Mouse (Mus musculus): ENCODE measurements at regions not wholly inside any gene's neighbourhood (a gene's known extent, or its start where the extent isn't known, plus 50 kb on each side); places are given as distances from the start of the nearest gene placed in this dataset.

DNA sequence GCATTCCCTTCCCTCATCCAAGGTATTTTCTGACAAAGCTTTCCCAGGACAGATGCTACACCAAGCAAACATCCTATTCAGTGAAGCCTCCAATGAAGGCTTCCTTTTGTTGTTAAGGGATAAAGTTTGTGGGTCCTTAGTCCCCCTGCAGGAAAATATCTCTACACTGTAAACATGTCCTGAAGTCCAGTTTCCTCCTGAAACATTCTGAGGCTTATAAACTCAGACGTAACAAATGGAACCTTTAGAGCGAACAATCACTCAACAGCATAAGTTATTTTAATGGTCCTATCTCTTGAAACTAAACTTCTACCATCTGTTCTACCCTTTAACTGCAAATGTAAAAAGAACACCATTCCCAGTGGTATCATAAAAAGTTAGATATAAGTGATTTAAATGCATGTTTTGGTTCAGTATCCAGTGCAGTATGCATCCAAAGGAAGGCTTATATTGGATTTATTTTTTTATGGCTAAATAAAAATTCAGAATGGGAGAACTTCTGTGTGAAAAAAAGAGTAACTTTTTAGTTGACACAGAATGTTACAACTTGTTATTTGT, 115.1 kb upstream of the Tapt1 start:
- H3K9ac ChIP-seq (ENCODE audit: low read length) = no peak overlapping the region

DNA sequence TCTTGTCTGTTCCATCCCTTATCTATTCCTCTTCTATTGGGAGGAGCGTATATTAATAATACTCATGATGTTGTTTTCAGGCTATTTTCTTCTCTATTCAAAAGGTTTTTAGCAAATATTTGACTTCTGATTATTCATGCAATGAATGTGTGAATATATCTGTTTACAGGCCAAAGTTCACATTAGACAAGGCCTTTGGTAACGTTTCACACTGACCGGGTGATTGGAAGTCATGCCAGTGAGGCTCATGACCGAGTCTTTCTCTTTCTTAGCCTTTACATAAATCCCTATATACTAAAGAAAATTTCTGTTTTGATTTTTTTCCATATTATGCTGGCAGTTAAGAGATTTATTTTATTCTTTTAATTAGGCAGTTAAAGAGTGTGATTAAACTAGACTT, 112.2 kb upstream of the Tapt1 start:
- Histone ChIP-seq H3K27me3 (ENCODE audit: control insufficient read depth, insufficient read depth, low read length) (no peaks in the 10 kb centered on the region), H3K4me3 (ENCODE audit: low read depth, low read length) (no peak overlapping the region), H3K9ac (ENCODE audit: low read length) (no peak overlapping the region), H3K4me1 (ENCODE audit: control insufficient read depth, insufficient read depth, low read length) (no peaks in the 10 kb centered on the region), H3K36me3 (ENCODE audit: control insufficient read depth, insufficient read depth, low read length) (no peaks in the 10 kb centered on the region), H3K4me2 (no peak overlapping the region), H3K9me3 (ENCODE audit: control insufficient read depth, low read length) (no peaks in the 10 kb centered on the region), H3K27ac (ENCODE audit: low read depth, low read length) (no peak overlapping the region)
- 90% methylated on average over 4 of the region's 4 CpGs for WGBS
- DNase-seq (ENCODE audit: low spot score, missing footprints) (no peak), ATAC-seq (ENCODE audit: low FRiP score) (no peak)

More for the DNA sequence above, 115.1 kb upstream of the Tapt1 start:
- Histone ChIP-seq H3K4me3 (ENCODE audit: low read depth, low read length) (no peak overlapping the region), H3K27ac (ENCODE audit: low read depth, low read length) (no peak overlapping the region), H3K9me3 (ENCODE audit: control insufficient read depth, low read length) (no peaks in the 10 kb centered on the region), H3K36me3 (ENCODE audit: control insufficient read depth, insufficient read depth, low read length) (no peaks in the 10 kb centered on the region), H3K27me3 (ENCODE audit: control insufficient read depth, insufficient read depth, low read length) (no peaks in the 10 kb centered on the region), H3K4me1 (ENCODE audit: control insufficient read depth, insufficient read depth, low read length) (no peaks in the 10 kb centered on the region), H3K4me2 (no peak overlapping the region)
- DNase-seq (ENCODE audit: low spot score, missing footprints) = no peak
- no peak for ATAC-seq (ENCODE audit: low FRiP score)
- WGBS = 95% methylated on average over 2 of the region's 2 CpGs

DNA sequence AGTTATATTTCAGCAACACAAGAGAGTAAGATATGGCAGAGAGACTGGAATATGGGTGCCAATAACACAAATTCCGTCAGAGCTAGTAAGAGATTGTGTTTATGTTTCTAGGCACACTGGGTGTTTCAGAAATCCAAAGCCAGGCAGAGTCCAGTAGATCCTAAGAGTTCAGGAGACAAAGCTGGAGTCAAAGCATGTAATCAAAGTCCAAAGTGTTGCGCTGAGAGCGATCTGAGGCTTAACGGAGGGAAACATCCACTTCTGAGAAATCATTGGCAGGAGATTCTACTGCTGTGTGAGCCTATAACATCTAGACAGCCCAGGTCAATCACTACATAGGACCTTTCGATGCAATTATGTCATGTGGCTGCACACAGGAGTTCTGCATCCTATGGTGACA, 109.3 kb upstream of the Tapt1 start:
- Histone ChIP-seq H3K36me3 (ENCODE audit: control insufficient read depth, insufficient read depth, low read length) (no peaks in the 10 kb centered on the region), H3K4me1 (ENCODE audit: control insufficient read depth, insufficient read depth, low read length) (no peaks in the 10 kb centered on the region), H3K27ac (ENCODE audit: low read depth, low read length) (no peak overlapping the region), H3K4me2 (no peak overlapping the region), H3K4me3 (ENCODE audit: low read depth, low read length) (no peak overlapping the region), H3K9me3 (ENCODE audit: control insufficient read depth, low read length) (no peaks in the 10 kb centered on the region), H3K27me3 (ENCODE audit: control insufficient read depth, insufficient read depth, low read length) (no peaks in the 10 kb centered on the region), H3K9ac (ENCODE audit: low read length) (no peak overlapping the region)
- 90% methylated on average over 5 of the region's 5 CpGs for WGBS
- DNase-seq (ENCODE audit: low spot score, missing footprints) (no peak), ATAC-seq (ENCODE audit: low FRiP score) (no peak)

- H3K4me1 ChIP-seq (ENCODE audit: control insufficient read depth, insufficient read depth, low read length) = no peaks in the 10 kb centered on the region
- no peak overlapping the region for H3K27ac ChIP-seq (ENCODE audit: low read depth, low read length)
- H3K9me3 ChIP-seq (ENCODE audit: control insufficient read depth, low read length) = no peaks in the 10 kb centered on the region
- ATAC-seq (ENCODE audit: low FRiP score) (no peak), DNase-seq (ENCODE audit: low spot score, missing footprints) (no peak)
- H3K4me3 ChIP-seq (ENCODE audit: low read depth, low read length) = no peak overlapping the region
- 97% methylated on average over 1 of the region's 1 CpGs for WGBS
- no peak overlapping the region for H3K9ac ChIP-seq (ENCODE audit: low read length)
- no peak overlapping the region for H3K4me2 ChIP-seq
- H3K36me3 ChIP-seq (ENCODE audit: control insufficient read depth, insufficient read depth, low read length) = no peaks in the 10 kb centered on the region
- H3K27me3 ChIP-seq (ENCODE audit: control insufficient read depth, insufficient read depth, low read length) = no peaks in the 10 kb centered on the region
Observed at GRCm38 (mm10) chr5:44319626-44320025, 93.2 kb upstream of the Tapt1 start.

DNA sequence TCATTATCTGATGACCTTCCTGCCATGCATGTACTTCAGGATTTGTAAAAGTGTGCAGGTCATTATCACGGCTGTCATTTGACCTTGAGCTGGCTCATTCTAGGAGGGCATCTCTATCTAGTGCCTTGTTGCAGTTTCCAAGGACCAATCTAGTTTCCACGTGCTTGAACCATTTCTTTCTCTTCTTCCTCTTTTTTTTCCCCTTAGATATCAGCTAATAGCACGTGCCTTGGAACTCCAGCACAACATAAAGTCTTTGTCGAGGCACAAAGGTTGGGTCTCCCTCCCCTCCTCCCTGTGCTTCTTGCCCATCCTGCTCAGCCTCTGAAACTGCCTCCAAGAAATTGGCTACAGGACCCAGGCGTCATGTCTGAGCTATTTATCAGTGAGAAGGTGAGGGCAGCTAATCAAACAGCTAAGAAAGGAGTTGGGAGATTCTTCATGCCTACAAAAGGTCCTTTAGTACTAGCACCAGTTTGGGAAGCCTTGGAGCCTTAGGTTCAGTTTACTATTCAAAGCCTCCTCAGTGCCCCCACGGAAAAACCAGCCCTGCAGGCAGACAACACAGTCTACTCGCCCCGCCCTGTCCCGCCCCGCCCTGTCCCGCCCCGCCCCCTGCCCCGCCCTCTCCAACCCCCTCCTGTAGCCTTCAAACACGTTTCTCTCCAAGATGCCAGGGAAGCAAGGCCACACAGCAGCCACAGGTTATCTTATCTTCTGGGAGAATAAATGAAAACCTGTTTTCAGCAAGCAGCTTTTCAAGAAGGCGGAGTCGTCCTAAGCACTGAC, 80.5 kb upstream of the Tapt1 start:
- no peaks in the 10 kb centered on the region for H3K27me3 ChIP-seq (ENCODE audit: control insufficient read depth, insufficient read depth, low read length)
- WGBS = 19% methylated on average over 16 of the region's 16 CpGs
- H3K9me3 ChIP-seq (ENCODE audit: control insufficient read depth, low read length) = no peaks in the 10 kb centered on the region
- DNase-seq (ENCODE audit: low spot score, missing footprints) (no peak), ATAC-seq (ENCODE audit: low FRiP score) (no peak; the same call in 1 of the 2 replicates)
- H3K27ac ChIP-seq (ENCODE audit: low read depth, low read length) = no peak overlapping the region
- no peak overlapping the region for H3K4me2 ChIP-seq
- no peak overlapping the region for H3K9ac ChIP-seq (ENCODE audit: low read length)
- no peak overlapping the region for H3K4me3 ChIP-seq (ENCODE audit: low read depth, low read length)
- H3K4me1 ChIP-seq (ENCODE audit: control insufficient read depth, insufficient read depth, low read length) = no peaks in the 10 kb centered on the region
- H3K36me3 ChIP-seq (ENCODE audit: control insufficient read depth, insufficient read depth, low read length) = no peaks in the 10 kb centered on the region

- DNase-seq (ENCODE audit: low spot score, missing footprints) (peak; percentile 98), ATAC-seq (ENCODE audit: low FRiP score) (peak; percentile 63)
- H3K4me3 ChIP-seq (ENCODE audit: low read depth, low read length) = no peak overlapping the region
- no peaks in the 10 kb centered on the region for H3K27me3 ChIP-seq (ENCODE audit: control insufficient read depth, insufficient read depth, low read length)
- no peak overlapping the region for H3K4me2 ChIP-seq
- H3K9ac ChIP-seq (ENCODE audit: low read length) = no peak overlapping the region
- H3K4me1 ChIP-seq (ENCODE audit: control insufficient read depth, insufficient read depth, low read length) = no peaks in the 10 kb centered on the region
- no peaks in the 10 kb centered on the region for H3K9me3 ChIP-seq (ENCODE audit: control insufficient read depth, low read length)
- no peak overlapping the region for H3K27ac ChIP-seq (ENCODE audit: low read depth, low read length)
- H3K36me3 ChIP-seq (ENCODE audit: control insufficient read depth, insufficient read depth, low read length) = no peaks in the 10 kb centered on the region
- WGBS = 38% methylated on average over 14 of the region's 14 CpGs
Observed at GRCm38 (mm10) chr5:44303886-44304855, 77.7 kb upstream of the Tapt1 start.

DNA sequence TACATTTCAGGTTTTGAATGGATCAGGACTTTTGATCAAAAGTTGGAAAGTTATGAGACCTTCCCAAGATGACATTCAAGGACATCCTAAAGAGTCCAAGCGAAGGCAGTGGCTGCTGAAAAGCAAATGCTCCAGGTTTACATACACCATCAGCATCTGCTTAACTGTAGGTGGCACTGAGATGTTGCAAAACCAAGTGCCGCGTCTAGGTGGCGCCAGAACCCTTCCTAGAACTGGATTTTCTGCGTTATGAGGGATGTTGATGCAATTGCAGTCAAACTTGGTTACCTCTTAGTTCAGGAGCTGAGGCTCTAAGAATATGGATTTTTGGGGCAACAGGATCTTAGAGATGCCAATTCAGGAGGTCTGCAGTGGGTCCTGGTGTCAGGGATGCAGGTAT, 58.0 kb upstream of the Tapt1 start:
- peak; percentile 50; the same call in 1 of the 2 replicates for ATAC-seq (ENCODE audit: low FRiP score)
- Histone ChIP-seq H3K9ac (ENCODE audit: low read length) (no peak overlapping the region), H3K27ac (ENCODE audit: low read depth, low read length) (no peak overlapping the region), H3K4me2 (no peak overlapping the region), H3K9me3 (ENCODE audit: control insufficient read depth, low read length) (no peaks in the 10 kb centered on the region), H3K4me3 (ENCODE audit: low read depth, low read length) (no peak overlapping the region), H3K36me3 (ENCODE audit: control insufficient read depth, insufficient read depth, low read length) (no peaks in the 10 kb centered on the region), H3K27me3 (ENCODE audit: control insufficient read depth, insufficient read depth, low read length) (no peaks in the 10 kb centered on the region), H3K4me1 (ENCODE audit: control insufficient read depth, insufficient read depth, low read length) (no peaks in the 10 kb centered on the region)
- WGBS = 15% methylated on average over 5 of the region's 5 CpGs
- peak; percentile 99 for DNase-seq (ENCODE audit: low spot score, missing footprints)

Data from midbrain, embryonic 11.5 days (tissue).